Comparison of ENCODE assay signal across 11 mouse cellular contexts in genomic region chr6:6879371-6880325, GRCm38 (mm10). TPM values are rescaled to one million over a fixed set of nuclear protein-coding genes. Genes with fewer than 3 reads are reported as not detected.
DNase-seq lines count a peak whose midpoint lies in the region; ATAC-seq and TF ChIP-seq lines count a peak whose summit lies in the region.
"Had no signal": no experiment of that assay in that cellular context is flagged by ENCODE, and none has a peak within 500 bp of the region (broad histone marks: within the 10 kb centered on the region; RNA-seq: fewer than 3 reads in every experiment).

No protein-coding gene starts in this region.

- H3K9me3 ChIP-seq in forebrain, embryonic 15.5 days = no peaks in the 10 kb centered on the region
- no peaks in the 10 kb centered on the region for H3K9me3 ChIP-seq in midbrain, embryonic 16.5 days (replicated peaks; ENCODE audit: control insufficient read depth, low read length, poor library complexity, severe bottlenecking)
- H3K9me3 ChIP-seq: intestine, embryonic 15.5 days; lung, embryonic 15.5 days had no signal

- no peaks in the 10 kb centered on the region for H3K36me3 ChIP-seq in forebrain, embryonic 15.5 days
- H3K36me3 ChIP-seq in midbrain, embryonic 16.5 days (ENCODE audit: control insufficient read depth, insufficient read depth, low read length) = no peaks in the 10 kb centered on the region
- H3K36me3 ChIP-seq: intestine, embryonic 15.5 days; lung, embryonic 15.5 days had no signal

- H3K4me2 ChIP-seq in forebrain, embryonic 15.5 days (replicated peaks) = peak overlapping the region; percentile 66
- H3K4me2 ChIP-seq in midbrain, embryonic 16.5 days (ENCODE audit: low read length) = peak overlapping the region; percentile 14; the same call in 1 of the 2 replicates
- H3K4me2 ChIP-seq: intestine, embryonic 15.5 days; lung, embryonic 15.5 days had no signal

- 4% methylated on average over 44 of the region's 44 CpGs for WGBS in forebrain, embryonic 15.5 days
- 2% methylated on average over 44 of the region's 44 CpGs for WGBS in midbrain, embryonic 16.5 days

- intact Hi-C loops in left cerebral cortex, postnatal 10 days (cut with DNase I) = loop anchor here (10.0 kb wide), 2 partner anchors 775 to 1235 kb away; no protein-coding TSS in a partner anchor

- H3K9ac ChIP-seq in forebrain, embryonic 15.5 days (replicated peaks) = peak overlapping the region; percentile 70
- peak overlapping the region; percentile 60; the same call in 1 of the 2 replicates for H3K9ac ChIP-seq in midbrain, embryonic 16.5 days (ENCODE audit: low read depth, low read length)
- H3K9ac ChIP-seq: intestine, embryonic 15.5 days; lung, embryonic 15.5 days had no signal

- TF ChIP-seq CTCF in layer of hippocampus, adult 2 months (conservative IDR thresholded peaks at IDR 0.05) = no peak

- H3K4me1 ChIP-seq in forebrain, embryonic 15.5 days = peaks cover 32% of the 10 kb centered on the region
- H3K4me1 ChIP-seq in midbrain, embryonic 16.5 days (ENCODE audit: control insufficient read depth, insufficient read depth, low read length) = peaks cover 13% of the 10 kb centered on the region

- peak overlapping the region; percentile 22; the same call in 1 of the 2 replicates for H3K4me3 ChIP-seq in layer of hippocampus, adult 2 months
- peak overlapping the region; percentile 52 for H3K4me3 ChIP-seq in forebrain, embryonic 15.5 days
- peak overlapping the region; percentile 46 for H3K4me3 ChIP-seq in midbrain, embryonic 16.5 days (ENCODE audit: low read depth, low read length)
- H3K4me3 ChIP-seq: intestine, embryonic 15.5 days; lung, embryonic 15.5 days had no signal

- H3K27me3 ChIP-seq in forebrain, embryonic 15.5 days = peaks cover 48% of the 10 kb centered on the region
- peaks cover 44% of the 10 kb centered on the region for H3K27me3 ChIP-seq in midbrain, embryonic 16.5 days (ENCODE audit: control insufficient read depth, insufficient read depth, low read depth, low read length)

- ATAC-seq in forebrain, embryonic 15.5 days (replicated peaks) = no peak
- no peak for ATAC-seq in midbrain, embryonic 16.5 days
- ATAC-seq: intestine, embryonic 15.5 days had no signal

- H3K27ac ChIP-seq in layer of hippocampus, adult 2 months = no peak overlapping the region
- H3K27ac ChIP-seq in forebrain, embryonic 15.5 days (replicated peaks) = peak overlapping the region; percentile 93
- no peak overlapping the region for H3K27ac ChIP-seq in midbrain, embryonic 16.5 days (ENCODE audit: low read length)
- H3K27ac ChIP-seq: intestine, embryonic 15.5 days; lung, embryonic 15.5 days had no signal

- no peak for DNase-seq in layer of hippocampus, adult 2 months (ENCODE audit: low spot score in 2 of 2)
- DNase-seq in layer of hippocampus, adult 11-12 months (ENCODE audit: low spot score) = no peak
- DNase-seq in embryo, embryonic 9.5 days (ENCODE audit: extremely low spot score) = peak; percentile 51
- no peak for DNase-seq in lung, postnatal 36 days
- no peak for DNase-seq in left cerebral cortex, postnatal 10 days (ENCODE audit: extremely low spot score in 1 of 2, low spot score in 2 of 2)
- DNase-seq: thymus, adult 2 months had no signal

RNA-seq across cellular contexts. Expression of gene Dlx5, which starts 2.2 kb away (rescaled TPM):
- 1 to 10 TPM; 4.3 to 6.1 TPM for total RNA-seq in layer of hippocampus, adult 2 months (2021)
- 81.5 and 84.7 TPM in 2 replicates for polyA plus RNA-seq in forebrain, embryonic 15.5 days (2015; fragmentation: Nextera tagmentation; extraction: Ambion mirVana)
- 9.7 and 20.7 TPM in 2 replicates for polyA plus RNA-seq in midbrain, embryonic 16.5 days (2015; fragmentation: Nextera tagmentation; extraction: Ambion mirVana)
- total RNA-seq in left cerebral cortex, postnatal 10 days (2021) = 1 to 10 TPM; 7.4 to 8.1 TPM
- polyA plus RNA-seq: neural tube, embryonic 14.5 days had no signal

RNA-seq across cellular contexts. Expression of gene Dlx6, which starts 16.5 kb away (rescaled TPM):
- total RNA-seq in layer of hippocampus, adult 2 months (2021) = 1 to 10 TPM; 7.5 to 8.5 TPM
- 13.2 and 14.7 TPM in 2 replicates for polyA plus RNA-seq in forebrain, embryonic 15.5 days (2015; fragmentation: Nextera tagmentation; extraction: Ambion mirVana)
- 1.3 and 3.0 TPM in 2 replicates for polyA plus RNA-seq in midbrain, embryonic 16.5 days (2015; fragmentation: Nextera tagmentation; extraction: Ambion mirVana)
- total RNA-seq in left cerebral cortex, postnatal 10 days (2021) = 10 to 100 TPM; 10.1 to 13.4 TPM
- polyA plus RNA-seq: lung, embryonic 15.5 days; neural tube, embryonic 14.5 days; thymus, adult 2 months had no signal
